Mouse (Mus musculus) cerebellum, adult 11-12 months (tissue): ENCODE data around the gene Plekha1.

Source experiments
- DNase-seq: peaks from one replicate; pipeline ENCODE4 v3.0.0; 2022

Plekha1 gene

GRCm38 (mm10) chr7:130860721-130861142 lies 4.8 kb upstream of the Plekha1 start:
- DNase-seq: no peak

DNA sequence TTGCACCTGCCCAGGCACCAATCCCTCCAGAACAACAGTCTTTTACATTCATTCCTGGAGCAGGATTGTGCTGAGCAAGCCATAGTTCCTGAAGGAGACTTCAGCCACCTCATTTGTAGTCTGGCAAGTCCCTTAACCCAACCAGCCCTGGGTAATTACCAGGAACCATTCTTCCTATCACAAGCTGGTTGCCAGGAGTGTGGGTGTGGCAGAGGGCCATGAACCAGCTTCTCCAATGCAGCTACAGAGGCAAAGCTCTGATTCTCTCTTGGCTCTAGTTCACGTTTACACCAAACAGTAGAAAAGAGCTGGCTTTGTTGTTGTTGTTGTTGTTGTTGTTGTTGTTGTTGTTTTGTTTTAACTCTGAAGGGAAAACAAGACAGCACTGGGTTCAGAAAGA lies 3.1 kb upstream of the Plekha1 start:
- no peak for DNase-seq

DNA sequence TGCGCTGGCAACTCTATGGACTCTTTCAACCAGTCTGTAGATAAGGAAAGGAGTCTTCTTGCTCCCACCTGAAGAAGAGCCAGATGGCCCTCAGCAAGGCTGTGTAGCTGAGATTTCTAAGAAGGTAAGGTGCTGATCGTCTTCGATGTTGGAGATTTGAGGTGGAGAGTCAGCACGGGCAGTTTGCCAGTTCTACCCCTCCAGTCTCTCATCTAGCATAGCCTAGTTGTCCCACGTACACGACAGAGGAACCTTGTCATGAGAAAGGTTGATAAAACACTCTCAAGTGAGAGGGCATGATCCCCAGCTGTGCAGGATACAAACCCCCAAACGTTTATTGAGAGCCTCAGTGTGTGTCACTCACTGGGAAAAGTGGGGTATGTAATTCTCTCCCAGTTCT lies 845 bp upstream of the Plekha1 start:
- DNase-seq: peak; percentile 73

GRCm38 (mm10) chr7:130866640-130867039 lies 1.1 kb downstream of the Plekha1 start:
- no peak for DNase-seq

- no peak for DNase-seq
Observed at GRCm38 (mm10) chr7:130867256-130867655, 1.7 kb downstream of the Plekha1 start.

DNA sequence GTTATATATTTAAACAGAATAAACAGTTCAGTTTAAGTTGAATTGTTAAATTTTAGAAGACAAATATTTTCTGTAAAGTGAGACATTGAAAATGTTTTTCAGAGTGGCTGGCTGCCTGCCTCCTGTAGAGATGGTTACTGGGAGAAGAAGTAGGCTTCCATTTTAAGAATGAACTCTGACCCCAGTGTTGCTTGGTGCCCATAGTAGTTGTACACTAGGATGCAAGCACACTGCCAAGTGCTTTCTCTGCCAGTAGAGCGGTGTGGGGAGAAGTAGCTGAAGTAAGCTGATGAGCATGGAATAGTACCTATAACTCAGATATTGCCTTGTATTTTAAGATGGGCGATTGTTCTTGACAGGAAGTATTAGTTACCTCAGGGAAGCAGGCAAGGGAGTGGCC lies 18.6 kb downstream of the Plekha1 start:
- no peak for DNase-seq

GRCm38 (mm10) chr7:130886246-130886645 lies 20.7 kb downstream of the Plekha1 start:
- DNase-seq: no peak

GRCm38 (mm10) chr7:130887946-130888345 lies 22.4 kb downstream of the Plekha1 start:
- peak; percentile 57 for DNase-seq

DNA sequence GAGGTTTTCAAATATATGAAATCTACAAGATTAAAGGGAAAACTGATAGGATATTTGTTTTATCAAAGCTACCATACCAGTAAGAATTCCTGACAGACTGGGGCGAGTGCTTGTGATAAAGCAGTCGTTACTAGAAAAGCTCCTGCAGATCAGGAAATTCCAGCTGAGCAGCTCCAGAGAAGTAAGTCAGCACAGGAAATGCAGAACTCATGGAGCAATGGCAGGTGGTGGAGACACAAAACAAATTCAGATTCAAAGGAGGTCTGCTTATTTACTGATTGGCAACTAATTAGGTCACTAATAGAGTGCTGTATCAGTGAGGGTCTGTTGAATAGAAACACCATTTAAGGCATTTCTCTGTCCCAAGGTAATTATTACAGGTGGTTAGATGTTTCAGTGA lies 25.3 kb downstream of the Plekha1 start:
- no peak for DNase-seq

GRCm38 (mm10) chr7:130892973-130893372 lies 27.4 kb downstream of the Plekha1 start:
- DNase-seq: no peak

GRCm38 (mm10) chr7:130894931-130895617 lies 29.5 kb downstream of the Plekha1 start:
- DNase-seq: peak; percentile 45

DNA sequence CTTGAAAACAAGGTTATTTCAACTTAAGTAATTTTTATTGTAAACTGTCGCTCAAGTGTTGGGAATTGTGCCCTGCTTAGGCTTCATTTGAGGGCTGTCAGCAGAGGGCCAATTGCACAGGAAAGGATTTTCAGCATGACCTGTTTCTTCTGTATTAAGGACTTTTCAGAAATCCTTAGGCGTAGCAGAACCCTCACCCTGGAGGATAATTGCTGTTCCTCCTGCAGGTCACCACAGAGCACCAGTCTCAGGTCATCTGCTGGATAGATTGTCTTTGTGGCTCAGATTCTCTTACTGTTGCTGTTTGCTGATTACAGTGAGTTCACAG lies 30.0 kb downstream of the Plekha1 start:
- DNase-seq: no peak

DNA sequence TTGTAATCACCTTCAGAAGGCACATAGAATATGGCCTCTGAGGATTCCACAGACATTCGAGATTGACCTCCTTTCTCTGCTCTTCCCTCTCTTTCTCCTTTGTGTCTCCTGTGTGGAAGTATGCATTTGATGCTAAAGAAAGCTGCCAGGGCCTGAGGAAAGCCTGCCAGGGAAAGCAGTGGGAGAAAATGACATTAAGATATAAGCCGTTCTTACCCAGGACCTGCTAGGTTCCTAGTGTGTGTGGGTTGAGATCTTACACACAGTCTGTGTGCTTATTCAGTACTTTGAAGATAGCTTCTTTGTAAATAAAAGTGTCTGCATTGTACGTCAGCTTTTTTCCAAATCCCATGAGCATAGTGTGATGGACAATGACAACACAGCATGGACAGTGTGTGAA lies 30.5 kb downstream of the Plekha1 start:
- DNase-seq: no peak

- no peak for DNase-seq
Observed at GRCm38 (mm10) chr7:130897201-130897600, 31.6 kb downstream of the Plekha1 start.

DNA sequence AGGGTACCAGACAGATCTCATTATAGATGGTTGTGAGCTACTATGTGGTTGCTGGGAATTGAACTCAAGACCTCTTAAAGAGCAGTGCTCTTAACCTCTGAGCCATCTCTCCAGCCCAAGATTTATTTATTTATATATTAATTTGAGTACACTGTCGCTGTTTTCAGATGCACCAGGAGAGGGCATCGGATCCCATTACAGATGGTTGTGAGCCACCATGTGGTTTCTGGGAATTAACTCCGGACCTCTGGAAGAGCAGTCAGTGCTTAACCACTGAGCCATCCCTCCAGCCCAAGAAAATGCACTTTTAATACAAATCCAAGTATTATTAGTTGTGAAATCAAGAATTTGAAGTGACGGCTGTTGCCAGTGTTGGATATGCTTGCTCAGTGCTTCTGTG lies 32.8 kb downstream of the Plekha1 start:
- DNase-seq: no peak

DNA sequence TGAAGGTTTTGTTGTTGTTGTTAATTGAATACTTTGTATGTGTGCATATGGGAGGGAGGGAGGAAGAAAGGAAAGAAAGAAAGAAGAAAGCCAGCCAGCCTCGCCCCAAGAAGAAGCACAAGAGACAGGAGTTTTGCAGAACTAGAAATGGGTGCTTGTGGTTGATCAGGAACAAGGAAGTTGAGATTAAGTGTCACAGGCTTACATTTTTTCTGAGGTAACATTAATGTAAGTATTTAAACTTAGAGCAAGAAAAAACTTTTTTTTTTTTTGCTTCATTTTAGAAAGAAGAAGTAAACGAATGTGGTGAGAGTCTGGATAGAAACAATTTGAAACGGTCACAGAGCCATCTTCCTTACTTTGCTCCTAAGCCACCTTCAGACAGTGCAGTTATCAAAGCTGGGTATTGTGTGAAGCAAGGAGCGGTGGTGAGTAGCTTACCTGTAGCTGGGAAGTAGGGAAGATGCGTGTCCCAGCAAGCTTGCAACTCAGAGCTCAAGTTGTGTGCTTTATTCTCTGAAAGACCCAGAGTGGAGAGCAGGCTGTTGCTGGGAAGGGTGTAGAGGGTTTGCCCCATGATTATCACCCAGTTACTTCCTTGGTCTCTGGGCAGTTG lies 34.8 kb downstream of the Plekha1 start:
- DNase-seq: no peak

- DNase-seq: no peak
Observed at GRCm38 (mm10) chr7:130902929-130903328, 37.4 kb downstream of the Plekha1 start.

DNA sequence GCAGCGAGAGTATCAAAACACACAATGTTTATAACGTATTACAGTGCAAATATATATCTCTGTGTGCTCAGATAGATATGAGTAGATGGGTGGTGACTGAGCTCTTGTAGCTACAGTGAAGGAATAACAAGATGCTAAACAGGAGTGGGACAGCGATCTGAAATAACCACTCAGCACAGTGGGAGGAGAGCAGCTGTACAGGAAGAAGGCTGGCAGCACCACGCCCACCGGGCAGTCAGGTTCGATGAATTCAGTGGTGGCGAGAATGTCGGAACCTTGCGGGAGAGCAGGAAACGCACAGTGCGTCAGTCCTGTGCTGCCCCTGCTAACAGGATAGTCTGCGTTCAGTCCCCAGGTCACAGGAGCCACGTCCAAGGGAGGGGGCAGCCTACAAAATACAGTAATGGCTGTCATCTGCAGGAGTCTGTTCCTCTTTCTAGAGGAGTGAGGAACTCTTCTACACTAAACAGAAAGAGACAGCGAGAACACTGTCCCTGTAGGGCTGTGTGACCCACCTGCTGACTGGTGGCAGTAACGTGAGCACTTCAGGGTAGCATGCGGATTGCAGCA lies 38.0 kb downstream of the Plekha1 start:
- DNase-seq: no peak

- DNase-seq: no peak
Observed at GRCm38 (mm10) chr7:130904571-130905365, 39.2 kb downstream of the Plekha1 start.

DNA sequence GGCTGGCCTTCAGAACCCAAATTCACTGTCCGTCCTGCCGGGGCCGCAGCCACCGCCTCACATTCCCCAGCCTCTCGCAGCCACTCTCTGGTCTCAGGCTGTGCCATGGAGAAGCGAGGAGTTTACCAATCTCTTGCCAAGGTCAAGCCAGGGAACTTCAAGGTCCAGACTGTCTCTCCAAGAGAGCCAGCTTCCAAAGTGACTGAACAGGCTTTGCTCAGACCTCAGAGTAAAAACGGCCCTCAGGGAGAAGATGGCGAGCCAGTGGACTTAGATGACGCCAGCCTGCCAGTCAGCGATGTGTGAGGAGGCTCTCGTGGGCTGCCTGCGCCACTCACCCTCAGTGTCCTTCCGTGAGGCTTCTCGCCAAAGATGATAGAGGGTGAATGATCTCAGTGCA lies 45.3 kb downstream of the Plekha1 start:
- no peak for DNase-seq

GRCm38 (mm10) chr7:130914693-130915363 lies 49.3 kb downstream of the Plekha1 start:
- no peak for DNase-seq

GRCm38 (mm10) chr7:130918260-130918659 lies 52.7 kb downstream of the Plekha1 start:
- DNase-seq: no peak
